Mouse (Mus musculus): ENCODE data around the gene Zfp687.

DNA sequence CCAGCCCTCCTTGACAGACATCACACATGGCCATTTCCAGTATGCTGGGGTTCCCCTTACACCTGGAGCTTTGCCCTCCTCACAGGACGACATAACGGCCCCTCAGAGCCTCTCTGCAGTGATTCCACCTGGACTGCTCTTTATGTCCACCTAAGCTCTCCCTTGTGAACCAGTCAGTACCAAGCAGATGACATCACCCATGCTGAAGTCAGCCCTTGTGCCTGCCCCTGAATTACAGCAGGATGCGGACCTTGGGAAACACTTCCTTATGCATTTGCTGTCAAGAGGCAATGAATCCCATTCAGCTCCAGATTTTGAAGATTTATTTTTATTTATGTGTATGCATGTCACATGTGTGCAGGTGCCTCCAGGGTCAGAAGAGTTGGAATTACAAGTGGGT lies 32.7 kb upstream of the Zfp687 start:
- TF ChIP-seq CTCF (IDR thresholded peaks at IDR 0.05) (no peak), EP300 (IDR thresholded peaks at IDR 0.05) (no peak)
